Mouse (Mus musculus): ENCODE results near the gene Scamp4.
"Not testable (repeated sequence)": the region's sequence is repeated elsewhere in the genome, so short reads cannot be mapped to it uniquely, and the experiment has no call there.

The Scamp4 gene

GRCm38 (mm10) chr10:80578131-80578750 is 24.4 kb upstream of the Scamp4 start:
- in situ Hi-C loops (cut with MboI): loop anchor here (5.0 kb wide), 1 partner anchor 104 kb away; no protein-coding TSS in a partner anchor

- in situ Hi-C loops (cut with MboI): loop anchor here (5.0 kb wide), 1 partner anchor 103 kb away; no protein-coding TSS in a partner anchor
Observed at GRCm38 (mm10) chr10:80578911-80579310, 23.8 kb upstream of the Scamp4 start.

- in situ Hi-C loops (cut with MboI): loop anchor here (5.0 kb wide), 1 partner anchor 34 kb away; no protein-coding TSS in a partner anchor
Observed at GRCm38 (mm10) chr10:80583047-80583446, 19.6 kb upstream of the Scamp4 start.

- in situ Hi-C loops (cut with MboI): loop anchor here (5.0 kb wide), 1 partner anchor 33 kb away; no protein-coding TSS in a partner anchor
Observed at GRCm38 (mm10) chr10:80584045-80584488, 18.6 kb upstream of the Scamp4 start.

GRCm38 (mm10) chr10:80584642-80585552 is 17.8 kb upstream of the Scamp4 start:
- in situ Hi-C loops (cut with MboI): loop anchor here (5.0 kb wide), 1 partner anchor 32 kb away; no protein-coding TSS in a partner anchor

GRCm38 (mm10) chr10:80585581-80585980 is 17.1 kb upstream of the Scamp4 start:
- in situ Hi-C loops (cut with MboI): no loop called here

GRCm38 (mm10) chr10:80586407-80587304 is 16.0 kb upstream of the Scamp4 start:
- in situ Hi-C loops (cut with MboI): no loop called here

- in situ Hi-C loops (cut with MboI): no loop called here
Observed at GRCm38 (mm10) chr10:80587305-80587657, 15.4 kb upstream of the Scamp4 start.

GRCm38 (mm10) chr10:80589127-80589878 is 13.4 kb upstream of the Scamp4 start:
- in situ Hi-C loops (cut with MboI): no loop called here

- in situ Hi-C loops (cut with MboI): no loop called here
Observed at GRCm38 (mm10) chr10:80589879-80590854, 12.5 kb upstream of the Scamp4 start, which contains the start of gene Abhd17a. Gene Abhd17a (minus strand): TSS chr10:80590341.

- in situ Hi-C loops (cut with MboI): no loop called here
Observed at GRCm38 (mm10) chr10:80596318-80596717, 6.4 kb upstream of the Scamp4 start.

- in situ Hi-C loops (cut with MboI): no loop called here
Observed at GRCm38 (mm10) chr10:80603364-80603763, 692 bp downstream of the Scamp4 start.

GRCm38 (mm10) chr10:80604001-80604509 is 1.4 kb downstream of the Scamp4 start:
- in situ Hi-C loops (cut with MboI): no loop called here

- in situ Hi-C loops (cut with MboI): no loop called here
Observed at GRCm38 (mm10) chr10:80604988-80605387, 2.3 kb downstream of the Scamp4 start.

- in situ Hi-C loops (cut with MboI): not testable (repeated sequence)
Observed at GRCm38 (mm10) chr10:80605721-80606120, 3.0 kb downstream of the Scamp4 start, which contains the start of gene Gm49322. Gene Gm49322 (plus strand): TSS chr10:80606021.

GRCm38 (mm10) chr10:80606306-80606705 is 3.6 kb downstream of the Scamp4 start:
- in situ Hi-C loops (cut with MboI): no loop called here

- in situ Hi-C loops (cut with MboI): no loop called here
Observed at GRCm38 (mm10) chr10:80606737-80607350, 4.2 kb downstream of the Scamp4 start.

- in situ Hi-C loops (cut with MboI): no loop called here
Observed at GRCm38 (mm10) chr10:80608435-80608834, 5.8 kb downstream of the Scamp4 start.
